Mouse (Mus musculus) layer of hippocampus, postnatal 10 days (tissue): ENCODE data around the gene 2410004P03Rik. TPM values are rescaled to one million over a fixed set of nuclear protein-coding genes. Genes with fewer than 3 reads are reported as not detected.

Source experiments
- DNase-seq, 2 experiments: peaks; one replicate each; pipeline ENCODE4 v3.0.0; 2021; ENCODE audit warnings: low spot score in 2 of 2
- long read RNA-seq: library from polyadenylated mRNA; stranded (forward); transcript quantifications from one replicate; pipeline ENCODE4 v2.0.0, GENCODE M21; 2023
- total RNA-seq, 2 experiments: library from RNA; stranded (reverse); gene quantifications; 2 replicates each; pipeline ENCODE4 v1.2.3; 2021

Gene 2410004P03Rik
- total RNA-seq, result 1 to 10 TPM; 2.6 to 3.5 TPM
- long read RNA-seq, partial matches to known transcripts, result 0 of 8 reads
- long read RNA-seq, other reads (novel, unspliced or antisense), result 5 of 8 reads

- peak; percentile 76 to 80 for DNase-seq
These were observed at the start of gene 2410004P03Rik for GRCm38 (mm10) chr12:17011100-17011870. Gene 2410004P03Rik (minus strand): TSS chr12:17011727.

GRCm38 (mm10) chr12:17061183-17061722, 49.7 kb upstream of the 2410004P03Rik start:
- no peak for DNase-seq

GRCm38 (mm10) chr12:17058490-17058889, 47.0 kb upstream of the 2410004P03Rik start:
- no peak for DNase-seq

- no peak for DNase-seq
These were observed 45.6 kb upstream of the 2410004P03Rik start for GRCm38 (mm10) chr12:17057110-17057509.

- no peak for DNase-seq
These were observed 44.2 kb upstream of the 2410004P03Rik start for GRCm38 (mm10) chr12:17055766-17056165.

- no peak for DNase-seq
These were observed 43.2 kb upstream of the 2410004P03Rik start for GRCm38 (mm10) chr12:17054691-17055090.

GRCm38 (mm10) chr12:17052673-17053072, 41.1 kb upstream of the 2410004P03Rik start:
- DNase-seq, result no peak

- DNase-seq, result no peak
These were observed 39.5 kb upstream of the 2410004P03Rik start for GRCm38 (mm10) chr12:17051057-17051456.

GRCm38 (mm10) chr12:17049796-17050195, 38.3 kb upstream of the 2410004P03Rik start:
- no peak for DNase-seq

- no peak for DNase-seq
These were observed 37.6 kb upstream of the 2410004P03Rik start for GRCm38 (mm10) chr12:17048979-17049612.

- no peak for DNase-seq
These were observed 31.8 kb upstream of the 2410004P03Rik start for GRCm38 (mm10) chr12:17043311-17043710.

GRCm38 (mm10) chr12:17040567-17040966, 29.0 kb upstream of the 2410004P03Rik start:
- DNase-seq, result no peak

- DNase-seq, result no peak
These were observed 27.9 kb upstream of the 2410004P03Rik start for GRCm38 (mm10) chr12:17039415-17039814.

- DNase-seq, result no peak
These were observed 26.7 kb upstream of the 2410004P03Rik start for GRCm38 (mm10) chr12:17038246-17038645.

- peak in 1 of 2 experiments; percentile 40 for DNase-seq
These were observed 25.6 kb upstream of the 2410004P03Rik start for GRCm38 (mm10) chr12:17037053-17037610.

GRCm38 (mm10) chr12:17036532-17036931, 25.0 kb upstream of the 2410004P03Rik start:
- no peak for DNase-seq

- DNase-seq, result no peak
These were observed 23.6 kb upstream of the 2410004P03Rik start for GRCm38 (mm10) chr12:17035128-17035527.

- DNase-seq, result no peak
These were observed 23.1 kb upstream of the 2410004P03Rik start for GRCm38 (mm10) chr12:17034671-17035070.

GRCm38 (mm10) chr12:17033464-17033841, 21.9 kb upstream of the 2410004P03Rik start:
- no peak for DNase-seq

- peak; percentile 87 to 88 for DNase-seq
These were observed 21.4 kb upstream of the 2410004P03Rik start for GRCm38 (mm10) chr12:17032694-17033463.

GRCm38 (mm10) chr12:17024554-17025110, 13.1 kb upstream of the 2410004P03Rik start:
- DNase-seq, result no peak
